Mouse (Mus musculus): ENCODE results near the gene Rasgef1b. TPM values are rescaled to one million over a fixed set of nuclear protein-coding genes. Genes with fewer than 3 reads are reported as not detected.

Gene Rasgef1b
- polyA plus RNA-seq, 1 experiment from 2014 or later = 59.7 TPM

GRCm38 (mm10) chr5:99428648-99429047 is 300.2 kb downstream of the Rasgef1b start:
- no peaks in the 10 kb centered on the region; the same call in 1 of the 2 replicates for H3K4me1 ChIP-seq (ENCODE audit: control insufficient read depth, insufficient read depth, low read length)
- no peaks in the 10 kb centered on the region for H3K36me3 ChIP-seq (ENCODE audit: control insufficient read depth, insufficient read depth, low read length)
- no peak overlapping the region for H3K27ac ChIP-seq (ENCODE audit: low read length)
- no peak overlapping the region for H3K9ac ChIP-seq (ENCODE audit: low read depth, low read length)
- no peak overlapping the region for H3K4me3 ChIP-seq (ENCODE audit: low read depth, low read length)
- 69% methylated on average over 5 of the region's 5 CpGs for WGBS
- ATAC-seq = no peak
- H3K4me2 ChIP-seq (ENCODE audit: low read length) = no peak overlapping the region
- H3K9me3 ChIP-seq (replicated peaks; ENCODE audit: control insufficient read depth, low read length, poor library complexity, severe bottlenecking) = no peaks in the 10 kb centered on the region
- H3K27me3 ChIP-seq (ENCODE audit: control insufficient read depth, insufficient read depth, low read depth, low read length) = no peaks in the 10 kb centered on the region

DNA sequence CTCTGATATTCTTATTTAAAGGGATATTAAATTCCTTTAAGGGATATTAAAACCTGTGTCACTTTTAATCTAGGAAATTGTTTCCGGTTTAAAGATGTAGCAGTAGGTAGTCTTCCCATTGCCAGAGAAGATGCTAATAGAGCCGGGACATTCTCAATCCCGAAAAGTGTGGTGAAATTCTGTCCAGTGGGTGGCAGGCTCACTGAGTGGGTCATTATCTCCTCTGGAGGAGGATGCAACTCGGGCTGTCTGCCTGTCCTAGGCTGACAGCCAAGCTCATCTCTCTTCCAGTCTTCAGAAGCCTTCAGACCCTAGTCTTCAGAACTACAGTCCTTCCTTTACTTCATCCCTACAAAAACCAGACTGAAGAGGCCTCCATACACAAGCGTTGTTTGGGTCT is 305.6 kb downstream of the Rasgef1b start:
- no peaks in the 10 kb centered on the region for H3K27me3 ChIP-seq (ENCODE audit: control insufficient read depth, insufficient read depth, low read depth, low read length)
- H3K4me1 ChIP-seq (ENCODE audit: control insufficient read depth, insufficient read depth, low read length) = no peaks in the 10 kb centered on the region; the same call in 1 of the 2 replicates
- no peak overlapping the region for H3K27ac ChIP-seq (ENCODE audit: low read length)
- no peak overlapping the region for H3K4me2 ChIP-seq (ENCODE audit: low read length)
- H3K9ac ChIP-seq (ENCODE audit: low read depth, low read length) = no peak overlapping the region
- H3K9me3 ChIP-seq (replicated peaks; ENCODE audit: control insufficient read depth, low read length, poor library complexity, severe bottlenecking) = no peaks in the 10 kb centered on the region
- H3K4me3 ChIP-seq (ENCODE audit: low read depth, low read length) = no peak overlapping the region
- no peaks in the 10 kb centered on the region for H3K36me3 ChIP-seq (ENCODE audit: control insufficient read depth, insufficient read depth, low read length)
- 77% methylated on average over 5 of the region's 5 CpGs for WGBS
- ATAC-seq = no peak

DNA sequence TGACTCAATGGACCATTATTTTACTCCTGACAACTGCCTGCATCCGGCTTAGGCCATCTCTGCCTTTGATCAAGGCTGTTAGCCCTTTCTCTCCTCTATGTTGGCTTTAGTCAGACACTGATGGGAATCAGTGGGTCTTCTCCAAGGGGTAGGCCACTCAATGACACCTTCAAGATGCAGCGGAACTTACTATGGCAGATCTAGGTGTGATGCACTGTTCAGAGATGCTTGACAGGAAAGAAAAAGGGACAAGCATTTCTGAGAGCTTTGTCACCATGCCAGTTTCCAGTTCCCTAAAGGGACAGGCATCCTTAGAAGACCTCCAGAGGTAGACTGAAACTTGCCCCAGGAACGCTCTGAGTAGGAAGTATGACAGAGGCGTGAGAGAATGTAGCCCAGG is 306.0 kb downstream of the Rasgef1b start:
- 84% methylated on average over 4 of the region's 4 CpGs for WGBS
- H3K4me2 ChIP-seq (ENCODE audit: low read length) = no peak overlapping the region
- ATAC-seq = no peak

GRCm38 (mm10) chr5:99422092-99422491 is 306.8 kb downstream of the Rasgef1b start:
- no peak overlapping the region for H3K9ac ChIP-seq (ENCODE audit: low read depth, low read length)
- no peak overlapping the region for H3K4me2 ChIP-seq (ENCODE audit: low read length)
- no peaks in the 10 kb centered on the region for H3K27me3 ChIP-seq (ENCODE audit: control insufficient read depth, insufficient read depth, low read depth, low read length)
- H3K4me3 ChIP-seq (ENCODE audit: low read depth, low read length) = no peak overlapping the region
- 85% methylated on average over 6 of the region's 6 CpGs for WGBS
- no peaks in the 10 kb centered on the region for H3K36me3 ChIP-seq (ENCODE audit: control insufficient read depth, insufficient read depth, low read length)
- no peaks in the 10 kb centered on the region for H3K9me3 ChIP-seq (replicated peaks; ENCODE audit: control insufficient read depth, low read length, poor library complexity, severe bottlenecking)
- H3K27ac ChIP-seq (ENCODE audit: low read length) = no peak overlapping the region
- no peaks in the 10 kb centered on the region for H3K4me1 ChIP-seq (ENCODE audit: control insufficient read depth, insufficient read depth, low read length)
- ATAC-seq = no peak

More for the DNA sequence above, 306.0 kb downstream of the Rasgef1b start:
- Histone ChIP-seq H3K9ac (ENCODE audit: low read depth, low read length) (no peak overlapping the region), H3K9me3 (replicated peaks; ENCODE audit: control insufficient read depth, low read length, poor library complexity, severe bottlenecking) (no peaks in the 10 kb centered on the region), H3K27me3 (ENCODE audit: control insufficient read depth, insufficient read depth, low read depth, low read length) (no peaks in the 10 kb centered on the region), H3K4me3 (ENCODE audit: low read depth, low read length) (no peak overlapping the region), H3K4me1 (ENCODE audit: control insufficient read depth, insufficient read depth, low read length) (no peaks in the 10 kb centered on the region; the same call in 1 of the 2 replicates), H3K27ac (ENCODE audit: low read length) (no peak overlapping the region), H3K36me3 (ENCODE audit: control insufficient read depth, insufficient read depth, low read length) (no peaks in the 10 kb centered on the region)

- no peaks in the 10 kb centered on the region for H3K9me3 ChIP-seq (replicated peaks; ENCODE audit: control insufficient read depth, low read length, poor library complexity, severe bottlenecking)
- no peak overlapping the region for H3K9ac ChIP-seq (ENCODE audit: low read depth, low read length)
- 74% methylated on average over 2 of the region's 2 CpGs for WGBS
- H3K36me3 ChIP-seq (ENCODE audit: control insufficient read depth, insufficient read depth, low read length) = no peaks in the 10 kb centered on the region
- H3K27ac ChIP-seq (ENCODE audit: low read length) = no peak overlapping the region
- ATAC-seq = no peak
- H3K27me3 ChIP-seq (ENCODE audit: control insufficient read depth, insufficient read depth, low read depth, low read length) = no peaks in the 10 kb centered on the region
- no peak overlapping the region for H3K4me2 ChIP-seq (ENCODE audit: low read length)
- H3K4me1 ChIP-seq (ENCODE audit: control insufficient read depth, insufficient read depth, low read length) = no peaks in the 10 kb centered on the region
- H3K4me3 ChIP-seq (ENCODE audit: low read depth, low read length) = no peak overlapping the region
Observed at GRCm38 (mm10) chr5:99419872-99420271, 309.0 kb downstream of the Rasgef1b start.

DNA sequence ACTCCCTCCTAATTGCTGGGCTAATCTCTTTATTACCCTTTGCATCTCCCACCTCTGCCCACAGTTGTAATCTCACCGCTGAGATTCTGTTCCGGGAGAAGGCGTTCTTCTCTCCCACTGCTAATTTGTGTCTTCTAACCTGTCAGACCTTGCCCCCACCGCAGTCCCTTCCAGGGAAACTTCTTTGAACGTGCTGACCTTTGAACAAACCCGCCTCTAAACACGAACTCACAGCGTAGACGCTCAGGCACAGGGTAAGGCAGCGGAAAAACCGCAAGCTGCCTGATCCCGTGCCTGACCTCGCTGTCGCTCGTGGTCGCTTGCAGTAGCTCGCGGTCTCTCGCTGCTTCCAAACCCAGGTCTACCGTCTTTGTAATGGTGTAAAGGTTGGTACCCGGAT is 312.0 kb downstream of the Rasgef1b start:
- ATAC-seq = no peak
- no peak overlapping the region for H3K4me2 ChIP-seq (ENCODE audit: low read length)
- H3K36me3 ChIP-seq (ENCODE audit: control insufficient read depth, insufficient read depth, low read length) = no peaks in the 10 kb centered on the region
- no peak overlapping the region for H3K4me3 ChIP-seq (ENCODE audit: low read depth, low read length)
- H3K4me1 ChIP-seq (ENCODE audit: control insufficient read depth, insufficient read depth, low read length) = no peaks in the 10 kb centered on the region
- H3K27me3 ChIP-seq (ENCODE audit: control insufficient read depth, insufficient read depth, low read depth, low read length) = no peaks in the 10 kb centered on the region
- H3K9ac ChIP-seq (ENCODE audit: low read depth, low read length) = no peak overlapping the region
- H3K9me3 ChIP-seq (replicated peaks; ENCODE audit: control insufficient read depth, low read length, poor library complexity, severe bottlenecking) = no peaks in the 10 kb centered on the region
- H3K27ac ChIP-seq (ENCODE audit: low read length) = no peak overlapping the region
- 84% methylated on average over 21 of the region's 21 CpGs for WGBS

GRCm38 (mm10) chr5:99415676-99416075 is 313.2 kb downstream of the Rasgef1b start:
- Histone ChIP-seq H3K9ac (ENCODE audit: low read depth, low read length) (no peak overlapping the region), H3K27me3 (ENCODE audit: control insufficient read depth, insufficient read depth, low read depth, low read length) (no peaks in the 10 kb centered on the region), H3K9me3 (replicated peaks; ENCODE audit: control insufficient read depth, low read length, poor library complexity, severe bottlenecking) (no peaks in the 10 kb centered on the region), H3K4me1 (ENCODE audit: control insufficient read depth, insufficient read depth, low read length) (no peaks in the 10 kb centered on the region), H3K4me3 (ENCODE audit: low read depth, low read length) (no peak overlapping the region), H3K36me3 (ENCODE audit: control insufficient read depth, insufficient read depth, low read length) (no peaks in the 10 kb centered on the region), H3K27ac (ENCODE audit: low read length) (no peak overlapping the region), H3K4me2 (ENCODE audit: low read length) (no peak overlapping the region)
- no peak for ATAC-seq
- 94% methylated on average over 12 of the region's 12 CpGs for WGBS

- 78% methylated on average over 2 of the region's 2 CpGs for WGBS
- no peak for ATAC-seq
- Histone ChIP-seq H3K27ac (ENCODE audit: low read length) (no peak overlapping the region), H3K4me1 (ENCODE audit: control insufficient read depth, insufficient read depth, low read length) (no peaks in the 10 kb centered on the region), H3K36me3 (ENCODE audit: control insufficient read depth, insufficient read depth, low read length) (no peaks in the 10 kb centered on the region), H3K27me3 (ENCODE audit: control insufficient read depth, insufficient read depth, low read depth, low read length) (no peaks in the 10 kb centered on the region), H3K9ac (ENCODE audit: low read depth, low read length) (no peak overlapping the region), H3K4me3 (ENCODE audit: low read depth, low read length) (no peak overlapping the region), H3K9me3 (replicated peaks; ENCODE audit: control insufficient read depth, low read length, poor library complexity, severe bottlenecking) (no peaks in the 10 kb centered on the region), H3K4me2 (ENCODE audit: low read length) (no peak overlapping the region)
Observed at GRCm38 (mm10) chr5:99415049-99415448, 313.8 kb downstream of the Rasgef1b start.

GRCm38 (mm10) chr5:99414293-99414692 is 314.6 kb downstream of the Rasgef1b start:
- H3K27me3 ChIP-seq (ENCODE audit: control insufficient read depth, insufficient read depth, low read depth, low read length) = no peaks in the 10 kb centered on the region
- H3K4me1 ChIP-seq (ENCODE audit: control insufficient read depth, insufficient read depth, low read length) = no peaks in the 10 kb centered on the region
- H3K4me3 ChIP-seq (ENCODE audit: low read depth, low read length) = no peak overlapping the region
- H3K27ac ChIP-seq (ENCODE audit: low read length) = no peak overlapping the region
- ATAC-seq = no peak
- H3K4me2 ChIP-seq (ENCODE audit: low read length) = no peak overlapping the region
- WGBS = 91% methylated on average over 6 of the region's 6 CpGs
- H3K9ac ChIP-seq (ENCODE audit: low read depth, low read length) = no peak overlapping the region
- no peaks in the 10 kb centered on the region for H3K36me3 ChIP-seq (ENCODE audit: control insufficient read depth, insufficient read depth, low read length)
- no peaks in the 10 kb centered on the region for H3K9me3 ChIP-seq (replicated peaks; ENCODE audit: control insufficient read depth, low read length, poor library complexity, severe bottlenecking)

Data from midbrain, embryonic 16.5 days (tissue).